Mouse (Mus musculus): ENCODE measurements around the gene Serpina1e.

- no peak for TF ChIP-seq CTCF (conservative IDR thresholded peaks at IDR 0.05; ENCODE audit: insufficient read depth, insufficient read length, low read depth, low read length)
- no peak for TF ChIP-seq POLR2A (IDR thresholded peaks at IDR 0.05; ENCODE audit: low read depth, low read length)
Measured at GRCm38 (mm10) chr12:103971080-103971479, 12.3 kb upstream of the Serpina1e start.

Data from kidney, adult 2 months (tissue).